Mouse (Mus musculus) thymus, adult 18-20 months (tissue): ENCODE results near the gene Gclm.
"Not testable (repeated sequence)": the region's sequence is repeated elsewhere in the genome, so short reads cannot be mapped to it uniquely, and the experiment has no call there.

Experiments
- DNase-seq, 2 experiments: peaks; one replicate each; pipeline ENCODE4 v3.0.0; 2022; ENCODE audit warnings: mixed read lengths in 2 of 2

The Gclm gene

GRCm38 (mm10) chr3:122243416-122244167 is 1.8 kb upstream of the Gclm start:
- DNase-seq: no peak

GRCm38 (mm10) chr3:122244759-122245158 is 598 bp upstream of the Gclm start:
- no peak for DNase-seq

GRCm38 (mm10) chr3:122245878-122246332 is 548 bp downstream of the Gclm start:
- peak; percentile 44 to 49 for DNase-seq

- DNase-seq: no peak
These were observed 1.0 kb downstream of the Gclm start for GRCm38 (mm10) chr3:122246406-122246805.

GRCm38 (mm10) chr3:122246986-122247767 is 1.8 kb downstream of the Gclm start:
- no peak for DNase-seq

GRCm38 (mm10) chr3:122247768-122248100 is 2.4 kb downstream of the Gclm start:
- no peak for DNase-seq

GRCm38 (mm10) chr3:122252466-122253253 is 7.3 kb downstream of the Gclm start:
- no peak for DNase-seq

- not testable (repeated sequence) for DNase-seq
These were observed 8.7 kb downstream of the Gclm start for GRCm38 (mm10) chr3:122254050-122254449.

- DNase-seq: no peak
These were observed 24.6 kb downstream of the Gclm start for GRCm38 (mm10) chr3:122269986-122270385.

GRCm38 (mm10) chr3:122272565-122272964 is 27.2 kb downstream of the Gclm start:
- not testable (repeated sequence) for DNase-seq

GRCm38 (mm10) chr3:122273407-122274240 is 28.3 kb downstream of the Gclm start:
- no peak for DNase-seq

- DNase-seq: peak; percentile 67 to 75
These were observed 29.1 kb downstream of the Gclm start, which contains the start of gene Dnttip2 for GRCm38 (mm10) chr3:122274241-122275024. Gene Dnttip2 (plus strand): TSS chr3:122274388.

- DNase-seq: no peak
These were observed 29.8 kb downstream of the Gclm start for GRCm38 (mm10) chr3:122275111-122275510.

GRCm38 (mm10) chr3:122287195-122287594 is 41.8 kb downstream of the Gclm start:
- DNase-seq: no peak

GRCm38 (mm10) chr3:122288613-122289195 is 43.3 kb downstream of the Gclm start:
- no peak for DNase-seq

- DNase-seq: not testable (repeated sequence)
These were observed 44.0 kb downstream of the Gclm start for GRCm38 (mm10) chr3:122289344-122289743.

GRCm38 (mm10) chr3:122290696-122291095 is 45.3 kb downstream of the Gclm start:
- no peak for DNase-seq

GRCm38 (mm10) chr3:122291828-122292227 is 46.5 kb downstream of the Gclm start:
- no peak for DNase-seq

- peak; percentile 82 to 86 for DNase-seq
These were observed 47.2 kb downstream of the Gclm start for GRCm38 (mm10) chr3:122292300-122293222.
